Mouse (Mus musculus) adrenal gland, adult 18-20 months (tissue): ENCODE results near the gene D230025D16Rik. TPM values are rescaled to one million over a fixed set of nuclear protein-coding genes. Genes with fewer than 3 reads are reported as not detected.

Source experiments
- DNase-seq, 2 experiments: peaks; one replicate each; pipeline ENCODE4 v3.0.0; 2021 to 2022; ENCODE audit warnings: low spot score in 2 of 2
- total RNA-seq, 2 experiments: library from RNA; stranded (reverse); gene quantifications; 1 replicate in 1 of 2; 2 replicates in 1 of 2; pipeline ENCODE4 v1.2.3; 2021

The D230025D16Rik gene
- total RNA-seq, 2 experiments from 2014 or later: 23.4 to 32.0 TPM

DNA sequence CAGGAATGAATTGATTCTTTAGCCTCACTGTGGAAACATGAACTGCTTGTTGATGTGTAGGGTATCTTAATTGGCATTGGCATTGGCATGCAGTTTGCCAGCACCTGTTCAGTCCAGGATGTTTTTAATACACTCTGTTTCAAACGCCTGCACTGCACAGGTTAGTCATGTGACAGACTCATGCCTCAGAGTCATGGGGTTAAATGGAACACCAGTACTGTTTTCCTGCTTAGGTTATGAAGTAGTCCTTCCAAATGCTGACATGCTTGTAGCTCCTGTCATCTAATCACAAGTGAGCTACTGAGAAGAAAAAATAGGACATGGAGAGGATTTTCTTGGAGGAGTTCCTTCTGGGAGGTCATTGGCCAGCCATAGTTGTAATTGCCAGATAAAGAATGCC lies 10.3 kb downstream of the D230025D16Rik start:
- no peak for DNase-seq

DNA sequence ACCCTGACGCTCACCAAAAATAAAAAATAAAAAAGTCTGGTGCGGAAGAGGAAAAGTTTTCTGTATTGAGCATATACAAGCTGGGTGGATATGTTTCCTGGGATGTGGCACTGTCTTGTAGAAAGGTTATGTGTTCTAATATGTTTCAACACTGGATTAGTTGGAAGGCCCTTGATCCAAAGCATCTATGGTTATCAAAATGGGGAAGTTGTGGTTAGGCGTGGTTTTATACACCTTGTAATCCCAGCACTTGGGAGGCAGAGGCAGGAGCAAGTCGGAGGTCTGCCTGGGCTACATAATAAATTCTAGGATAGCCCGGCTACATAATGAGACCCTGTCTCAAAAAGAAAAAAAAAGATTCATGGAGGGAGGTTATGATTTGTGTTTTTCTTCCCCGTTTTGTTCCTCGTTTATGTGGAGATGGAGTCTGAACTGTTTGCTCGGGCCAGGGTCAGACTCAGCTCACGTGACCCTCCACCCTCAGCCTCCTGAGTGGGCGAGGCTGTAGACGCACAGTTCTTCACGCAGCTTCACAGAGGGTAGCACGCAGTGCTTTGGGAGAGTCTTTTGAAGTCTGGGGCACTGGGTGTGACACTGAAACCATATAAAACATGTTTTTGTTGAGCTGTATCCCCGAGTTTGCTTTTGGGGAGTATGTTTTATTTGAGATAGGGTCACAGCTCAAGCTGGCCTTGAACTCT lies 12.6 kb downstream of the D230025D16Rik start:
- no peak for DNase-seq

DNA sequence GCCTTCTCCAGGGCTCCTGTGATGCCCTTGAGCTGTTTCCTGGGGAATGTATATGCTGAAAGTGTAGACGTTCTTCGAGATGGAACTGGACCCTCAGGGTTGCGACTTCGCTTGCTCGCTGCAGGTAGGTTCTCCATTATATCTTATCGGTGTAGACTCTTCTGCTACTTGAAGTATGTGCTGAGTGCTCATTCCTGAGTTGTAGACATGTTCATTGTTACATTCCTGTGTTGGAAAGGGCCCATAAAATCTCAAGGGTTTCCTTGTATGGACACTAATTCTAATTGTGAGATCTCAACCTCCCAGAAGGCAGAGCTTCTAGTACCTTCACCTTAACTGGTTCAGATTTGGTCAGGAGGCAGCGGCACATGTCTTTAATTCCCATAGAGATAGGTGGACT lies 16.1 kb downstream of the D230025D16Rik start:
- DNase-seq: no peak

DNA sequence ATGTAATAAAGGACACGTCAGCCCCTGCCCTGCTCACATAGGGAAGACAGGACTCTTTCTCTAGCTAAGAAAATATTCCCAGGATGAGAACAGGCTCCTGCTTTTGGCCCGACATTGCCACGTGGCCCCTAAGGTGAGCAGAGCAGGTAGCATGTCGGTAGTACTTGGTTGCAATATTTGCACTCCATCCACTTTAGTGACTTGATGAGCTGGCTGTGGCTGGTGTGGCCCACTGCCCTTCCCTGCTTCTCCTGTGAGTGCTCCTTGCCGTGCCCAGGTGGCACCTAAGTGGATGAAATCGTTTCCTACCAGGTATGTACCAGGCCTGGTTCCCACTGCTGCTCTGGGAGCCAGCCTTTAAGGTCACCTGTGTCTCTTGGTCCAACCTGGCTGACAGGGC lies 27.0 kb downstream of the D230025D16Rik start:
- no peak for DNase-seq

DNA sequence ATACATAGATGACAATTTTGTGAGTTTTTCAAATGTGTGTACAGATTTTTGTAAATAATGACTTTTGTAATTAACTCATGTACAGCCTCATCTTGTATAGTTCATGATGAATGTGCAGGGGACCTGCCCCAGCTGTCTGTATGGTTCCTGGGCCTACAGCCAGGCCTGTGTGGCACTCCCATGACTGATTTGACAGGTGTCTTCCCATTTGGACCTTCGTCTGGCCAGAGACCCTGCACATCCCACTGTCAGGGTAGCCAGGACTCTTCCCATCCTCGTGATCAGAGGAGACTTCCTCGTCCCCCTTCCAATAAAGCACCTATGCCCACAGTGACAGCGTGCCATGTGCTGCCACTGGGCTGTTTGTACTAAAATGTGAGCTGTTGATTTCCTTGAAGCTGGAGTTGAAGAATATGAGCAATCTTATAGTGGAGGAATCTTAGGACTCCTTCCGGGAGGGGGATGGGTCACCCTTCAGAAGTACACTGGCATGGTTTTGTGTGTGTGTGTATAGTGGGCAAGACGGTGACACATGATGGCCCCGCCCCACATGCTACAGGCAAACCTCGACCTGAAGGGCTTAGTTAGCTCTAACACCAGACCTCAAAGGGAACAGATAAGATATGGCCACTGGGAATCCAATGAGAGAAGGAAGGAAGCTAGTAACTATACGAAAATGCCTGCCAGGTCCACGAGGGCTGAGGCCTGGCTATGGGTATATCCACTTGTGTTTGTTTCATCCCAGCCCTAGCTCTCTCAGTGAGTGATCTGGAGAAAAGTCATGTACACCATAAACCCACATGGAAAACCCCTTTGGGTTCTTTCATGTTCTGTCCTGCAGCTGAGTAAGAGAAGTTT lies 28.0 kb downstream of the D230025D16Rik start:
- DNase-seq: no peak

DNA sequence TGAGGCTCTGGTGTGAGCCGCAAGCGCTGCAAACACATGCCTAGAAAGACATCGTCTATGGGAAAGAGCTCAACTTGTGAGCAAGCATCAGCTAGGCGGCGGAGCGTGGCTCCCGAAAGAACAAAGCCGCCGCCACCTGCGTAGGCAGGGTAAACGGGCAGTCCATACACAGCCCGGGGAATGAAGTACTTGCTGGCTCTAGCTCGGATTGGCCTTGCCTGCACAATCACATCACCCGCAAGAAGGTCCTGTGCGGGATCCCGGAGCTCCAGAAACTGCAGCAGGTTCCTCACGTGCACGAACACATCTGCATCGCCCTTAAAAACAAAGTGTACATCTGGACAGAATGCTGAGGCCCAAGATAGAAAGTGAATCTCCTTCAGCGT lies 28.8 kb downstream of the D230025D16Rik start:
- no peak for DNase-seq

DNA sequence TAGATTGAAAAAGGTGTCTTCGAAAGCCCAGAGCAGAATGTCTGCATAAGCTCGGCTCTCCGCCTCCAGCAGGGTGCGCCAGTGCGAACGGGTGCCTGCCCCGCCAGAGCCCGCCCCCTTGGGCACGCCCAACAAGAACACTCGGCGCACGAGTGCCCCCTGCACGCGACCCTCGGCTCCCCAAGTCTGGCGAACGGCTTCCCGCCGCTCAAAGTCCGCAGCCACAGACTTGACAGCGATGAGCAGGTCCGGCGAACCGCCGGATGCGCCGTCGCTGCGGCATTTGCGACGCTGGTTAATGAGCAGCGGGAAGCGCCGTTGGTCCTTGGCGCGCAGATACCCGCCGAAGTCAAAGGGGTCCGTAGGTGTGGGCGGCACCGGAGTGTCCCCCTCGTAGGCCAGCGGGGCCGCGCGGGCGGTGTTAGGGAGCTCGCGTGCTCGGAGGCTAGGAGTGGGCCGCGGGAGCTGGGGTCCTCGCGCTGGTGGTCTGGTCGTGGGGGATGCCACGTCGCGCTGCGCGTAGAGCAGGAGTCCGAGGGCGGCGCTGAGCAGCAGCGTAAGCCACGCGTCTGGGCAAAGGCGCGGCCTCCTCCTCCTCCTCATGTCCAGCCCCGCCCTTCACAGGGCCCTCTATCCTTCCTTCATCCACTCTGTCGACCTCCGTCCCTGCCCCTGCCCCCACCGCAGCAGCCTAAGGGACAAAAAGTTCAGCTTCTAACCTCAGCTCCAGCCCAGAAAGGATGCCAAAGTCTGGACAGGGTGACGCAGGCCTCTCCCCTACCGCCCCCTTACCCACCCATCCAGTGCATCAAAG lies 29.4 kb downstream of the D230025D16Rik start:
- peak; percentile 86 to 92 for DNase-seq

DNA sequence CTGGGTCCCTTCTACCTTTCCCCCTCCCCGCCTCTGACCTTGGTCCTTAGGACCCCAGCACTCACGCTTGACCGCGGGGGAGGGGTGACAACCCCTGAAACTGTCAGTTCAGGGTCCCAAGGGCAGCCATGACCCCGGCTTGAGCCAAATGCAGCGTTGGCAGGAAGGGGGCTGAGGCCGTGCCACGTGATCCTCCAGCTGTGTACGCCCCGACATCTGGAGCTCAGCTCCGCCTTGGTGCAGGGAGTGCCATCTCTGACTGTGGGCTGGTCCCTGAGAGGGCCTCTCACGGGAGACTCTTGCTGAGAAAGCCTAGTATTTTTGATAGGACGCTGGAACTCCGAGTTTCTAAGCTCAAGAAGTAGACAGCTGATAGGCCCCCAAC lies 30.0 kb downstream of the D230025D16Rik start, which contains the start of gene B3gnt9:
TSS of gene B3gnt9 (minus strand) at position 188 of the 385 bp plus-strand sequence.
- peak in 1 of 2 experiments; percentile 42 for DNase-seq

DNA sequence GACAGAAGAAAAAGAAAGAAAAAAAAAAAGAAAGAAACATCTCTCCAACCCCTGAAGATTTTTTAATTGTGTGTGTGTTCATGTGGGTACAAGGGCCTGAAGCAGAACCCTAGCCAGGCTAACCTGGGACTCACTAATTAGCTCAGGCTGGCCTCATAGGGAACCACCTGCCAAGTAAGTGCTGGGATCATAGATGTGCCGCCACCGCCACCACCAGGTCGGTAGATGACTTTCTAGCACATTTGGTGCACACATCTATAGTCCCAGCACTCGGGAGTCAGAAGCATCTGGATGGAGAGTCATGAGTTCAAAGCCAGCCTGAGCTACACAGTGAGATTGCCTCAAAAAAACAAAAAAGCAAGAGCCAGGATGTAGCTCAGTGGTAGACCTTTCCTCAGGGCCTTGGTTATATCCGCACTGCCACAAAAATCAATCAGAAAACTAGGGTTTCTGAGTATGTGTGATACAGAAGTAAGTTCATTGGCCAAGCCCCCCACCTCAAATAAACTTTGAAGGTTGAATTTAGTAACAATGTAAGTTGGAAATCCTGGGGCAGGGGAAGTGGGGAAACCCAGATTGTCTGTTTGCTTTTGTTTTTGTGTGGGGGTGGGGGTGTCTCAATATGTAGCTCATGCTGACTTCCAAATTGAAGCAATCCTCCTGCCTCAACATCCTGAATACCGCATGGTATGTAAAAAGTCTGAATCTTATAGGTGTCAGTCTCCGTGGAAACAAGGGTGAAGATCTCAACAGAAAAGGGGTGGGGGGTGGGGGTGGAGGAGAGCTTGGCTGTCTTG lies 32.6 kb downstream of the D230025D16Rik start:
- no peak for DNase-seq

DNA sequence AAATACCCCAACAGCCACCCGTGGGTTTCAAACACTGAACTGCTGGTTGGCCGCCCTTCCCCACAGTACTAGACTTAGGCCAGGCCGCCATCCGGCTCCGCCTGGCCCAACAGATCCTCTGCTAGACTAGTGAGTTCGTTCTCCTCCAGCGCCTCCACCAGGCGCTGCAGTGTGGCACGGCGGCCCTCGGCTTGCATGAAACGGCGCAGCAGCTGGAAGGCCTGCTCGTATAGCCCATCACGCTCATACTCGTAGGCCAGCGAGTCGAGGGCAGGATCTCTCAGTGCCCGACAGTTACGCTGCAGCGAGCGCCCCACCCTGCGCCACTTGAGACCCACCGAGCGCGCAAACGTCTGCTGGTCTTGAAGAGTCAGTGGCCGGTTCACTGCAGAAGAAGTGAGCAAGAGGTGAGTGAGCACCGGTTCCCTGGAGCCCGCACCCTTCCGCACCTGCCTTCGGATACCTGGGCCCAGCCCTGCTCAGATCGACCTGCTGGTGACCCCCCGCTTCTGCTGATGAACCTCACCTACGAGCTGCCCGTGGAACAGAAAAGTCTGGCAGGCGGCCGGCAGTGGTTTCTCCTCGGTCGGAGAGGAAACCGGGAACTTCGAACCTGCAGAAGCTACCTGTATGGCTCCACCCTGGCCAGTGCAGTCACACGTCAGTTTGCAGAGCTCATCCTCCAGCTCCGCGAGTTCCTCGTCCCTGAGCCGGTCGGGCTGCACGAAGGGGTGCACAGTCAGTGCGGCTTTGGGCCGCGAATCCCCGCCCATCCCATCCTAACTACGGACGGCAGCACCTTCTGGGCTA lies 34.2 kb downstream of the D230025D16Rik start:
- DNase-seq: no peak

DNA sequence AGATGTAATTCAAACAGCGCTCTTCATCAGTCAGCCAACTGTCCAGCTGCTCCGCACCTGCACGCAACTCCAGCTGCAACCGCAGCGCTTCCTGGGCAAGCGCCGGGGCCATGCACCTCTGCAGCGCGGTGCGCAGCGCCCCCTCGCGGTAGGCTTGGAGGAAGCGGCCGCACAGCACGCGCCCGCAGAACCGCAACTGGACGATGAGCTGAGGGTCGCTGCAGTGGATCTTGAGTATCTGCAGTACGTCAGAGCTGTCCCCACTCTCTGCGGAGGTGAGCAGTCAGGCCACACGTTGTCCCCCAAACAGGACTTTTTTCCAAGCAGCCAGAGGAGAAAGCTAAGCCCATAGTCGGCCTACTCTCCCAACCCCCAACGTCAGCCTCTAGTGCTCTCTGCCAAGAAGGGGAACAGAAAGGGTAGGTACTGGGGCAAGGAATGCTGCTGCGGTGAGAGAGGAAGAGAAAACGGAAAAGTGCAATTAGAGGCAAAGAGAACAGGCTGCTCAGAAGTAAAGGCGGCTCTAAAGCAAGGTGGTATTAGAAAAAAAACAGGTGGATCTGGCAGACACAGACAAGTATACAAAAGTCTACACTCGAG lies 34.9 kb downstream of the D230025D16Rik start:
- peak; percentile 73 to 84 for DNase-seq

DNA sequence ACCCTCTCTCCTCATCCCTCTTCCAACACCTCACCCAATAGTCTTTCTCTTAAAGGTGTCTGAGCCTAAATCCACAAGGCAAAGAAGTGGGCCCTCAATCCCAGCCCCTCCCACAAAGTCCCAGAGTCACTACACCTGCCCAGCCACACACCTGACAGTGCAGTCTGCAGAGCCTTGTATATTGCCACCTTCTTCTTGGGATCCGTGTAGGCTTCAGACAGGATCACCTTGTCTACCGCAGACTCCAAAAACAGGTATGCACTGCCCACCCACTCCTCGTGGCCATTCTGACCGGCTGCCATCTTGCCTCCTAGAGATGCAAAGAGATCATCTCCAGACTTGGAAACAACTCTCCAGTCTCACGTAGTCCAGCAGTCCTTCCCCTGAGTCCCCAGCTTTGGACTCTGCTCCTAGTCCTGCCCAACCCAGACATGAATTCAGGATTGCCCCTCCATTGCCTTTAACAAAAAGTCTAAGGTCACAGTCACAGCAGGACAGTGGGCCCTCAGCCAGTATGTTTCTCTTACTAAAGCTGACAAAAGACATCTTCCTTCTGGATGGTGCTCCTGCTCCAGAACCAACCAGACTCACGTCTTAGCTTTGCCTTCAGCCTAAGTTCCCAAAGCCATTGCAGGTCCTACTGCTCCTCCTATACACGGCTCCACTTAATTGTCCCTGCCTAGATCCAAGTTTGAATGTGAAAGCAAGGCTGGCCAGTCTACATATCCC lies 35.6 kb downstream of the D230025D16Rik start:
- no peak for DNase-seq

DNA sequence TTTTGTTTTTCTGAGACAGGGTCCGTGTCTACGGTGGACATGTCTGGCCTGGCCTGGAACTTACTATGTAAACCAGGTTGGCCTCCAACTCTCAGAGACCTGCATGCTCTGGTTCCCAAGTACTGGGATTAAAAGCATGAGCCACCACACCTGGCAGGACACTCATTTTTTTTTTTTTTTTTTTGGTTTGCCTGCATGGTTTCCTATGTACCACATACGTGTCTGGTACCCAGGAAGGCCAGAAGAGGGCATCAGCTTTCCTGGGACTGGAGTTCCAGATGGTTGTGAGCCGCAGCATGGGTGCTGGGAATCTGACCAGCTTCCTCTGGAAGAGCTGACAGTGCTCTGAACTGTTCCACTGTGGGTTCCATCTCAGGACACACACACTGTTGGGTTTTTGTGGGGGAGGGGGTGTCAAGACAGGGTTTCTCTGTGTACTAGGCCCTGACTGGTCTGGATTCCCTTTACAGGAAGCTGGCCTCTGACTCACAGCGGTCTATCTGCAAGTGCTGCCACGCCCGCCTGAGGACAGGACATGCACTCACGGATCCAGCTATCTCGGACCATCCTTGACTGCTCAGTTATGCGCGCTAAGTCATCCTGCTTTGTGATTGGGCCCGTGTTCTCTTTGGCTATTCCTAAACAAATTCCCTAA lies 36.5 kb downstream of the D230025D16Rik start:
- DNase-seq: no peak

DNA sequence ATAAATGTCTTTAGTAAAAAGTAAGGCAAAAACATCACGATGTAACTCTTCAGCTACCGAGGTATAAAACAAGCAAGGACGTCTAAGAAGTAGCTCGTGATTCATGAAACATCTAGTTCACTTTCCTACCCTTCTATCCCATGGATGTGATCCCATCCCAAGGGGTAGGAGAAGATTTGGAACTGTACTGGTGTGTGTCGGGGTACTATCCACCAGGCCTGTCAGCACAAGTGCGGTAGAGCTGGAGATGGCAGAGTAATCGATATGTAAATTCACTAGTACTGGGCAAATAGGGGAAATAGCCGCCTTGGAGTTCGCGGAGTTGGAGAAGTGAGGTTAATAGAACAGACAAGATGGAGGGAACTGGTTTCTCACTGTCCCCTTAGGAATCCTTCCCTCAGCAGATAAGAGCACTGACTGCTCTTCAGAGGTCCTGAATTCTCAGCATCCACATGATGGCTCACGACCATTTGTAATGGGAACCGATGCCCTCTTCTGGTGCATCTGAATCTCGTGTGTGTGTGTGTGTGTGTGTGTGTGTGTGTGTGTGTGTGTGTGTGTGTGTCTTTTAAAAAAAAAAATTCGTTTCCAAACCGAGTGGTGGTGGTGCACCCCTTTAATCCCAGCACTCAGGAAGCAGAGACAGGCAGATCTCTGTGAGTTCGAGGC lies 38.4 kb downstream of the D230025D16Rik start:
- no peak for DNase-seq

DNA sequence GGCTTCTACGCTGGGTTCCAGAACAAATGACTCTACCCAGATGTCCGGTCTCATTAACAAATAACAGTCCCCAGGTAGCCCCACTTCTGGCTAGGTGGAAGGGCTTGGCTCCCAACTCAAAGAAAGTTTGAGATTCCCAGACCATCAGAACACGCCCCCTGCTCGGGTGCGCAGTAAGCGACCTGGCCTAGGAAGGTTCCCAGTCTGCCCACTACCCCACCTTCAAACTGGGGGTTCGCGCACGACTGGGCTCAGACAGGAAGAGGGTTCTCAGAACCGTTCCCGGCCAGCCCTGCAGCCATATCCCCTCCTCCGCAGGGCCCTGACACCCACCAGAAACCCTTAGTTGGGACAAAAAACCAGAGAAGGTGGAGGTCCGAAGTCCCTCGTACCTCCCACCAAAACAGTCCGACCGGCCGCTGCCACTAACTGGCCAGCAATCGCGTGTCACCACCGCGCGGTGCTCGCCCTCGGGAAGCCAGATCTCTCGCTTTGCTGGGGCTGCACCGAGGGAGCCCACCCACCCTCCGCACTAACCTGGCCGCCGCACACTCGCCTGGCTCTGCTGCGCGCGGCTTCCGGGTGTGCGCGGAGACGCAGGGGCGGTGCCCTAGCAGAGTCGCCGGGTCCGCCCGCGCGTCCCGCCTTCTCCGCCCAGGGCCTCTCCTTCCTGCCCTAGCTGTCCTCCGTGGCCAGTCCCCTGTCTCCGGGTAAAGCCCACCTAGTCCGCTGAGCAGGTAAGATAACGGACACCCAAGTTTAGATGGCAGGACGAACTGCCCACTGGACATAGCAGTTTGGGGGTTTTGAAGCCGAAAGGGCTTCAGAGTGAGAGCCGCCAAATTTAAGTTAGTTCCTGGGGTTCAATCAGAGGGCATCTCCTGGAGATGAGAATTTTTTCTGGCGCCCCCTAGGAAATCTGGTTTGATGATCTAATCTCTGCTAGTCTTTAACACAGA lies 39.4 kb downstream of the D230025D16Rik start, which contains the start of the genes Tradd and Fbxl8:
TSS of gene Tradd (minus strand) at position 586 of the 959 bp plus-strand sequence.
TSS of gene Fbxl8 (plus strand) at position 625 of the 959 bp plus-strand sequence.
- DNase-seq: peak; percentile 78 to 79

DNA sequence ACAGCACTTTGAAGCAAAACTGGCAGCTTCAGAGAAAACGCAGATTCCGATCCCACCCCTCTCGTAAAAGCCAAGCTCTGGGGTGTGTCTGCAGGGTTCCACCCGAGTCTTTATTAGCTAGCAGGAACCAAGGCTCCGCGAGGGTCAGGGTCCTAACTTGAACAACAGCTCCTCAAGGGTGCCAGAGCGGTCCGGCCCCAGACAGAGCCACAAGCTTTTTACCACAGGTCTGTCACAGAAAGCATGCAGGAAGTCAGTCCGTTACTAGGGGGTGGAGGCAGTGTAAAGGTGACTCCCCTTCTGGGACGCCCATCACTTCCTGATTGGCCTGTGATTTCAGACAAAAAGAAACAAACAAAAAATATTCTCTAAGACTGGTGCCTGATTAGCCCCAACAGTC lies 40.2 kb downstream of the D230025D16Rik start:
- no peak for DNase-seq
